Mouse (Mus musculus) T-cell, adult 66 days (primary cell): ENCODE measurements around the gene Mypop. TPM values are rescaled to one million over a fixed set of nuclear protein-coding genes. Genes with fewer than 3 reads are reported as not detected.

Experiments used
- total RNA-seq, 2 experiments: library from RNA; stranded (reverse); gene quantifications; 3 replicates in 1 of 2; 4 replicates in 1 of 2; pipeline ENCODE4 v1.2.4; 2023

The Mypop gene
- total RNA-seq = 1 to 10 TPM; 1.0 to 1.6 TPM

DNA sequence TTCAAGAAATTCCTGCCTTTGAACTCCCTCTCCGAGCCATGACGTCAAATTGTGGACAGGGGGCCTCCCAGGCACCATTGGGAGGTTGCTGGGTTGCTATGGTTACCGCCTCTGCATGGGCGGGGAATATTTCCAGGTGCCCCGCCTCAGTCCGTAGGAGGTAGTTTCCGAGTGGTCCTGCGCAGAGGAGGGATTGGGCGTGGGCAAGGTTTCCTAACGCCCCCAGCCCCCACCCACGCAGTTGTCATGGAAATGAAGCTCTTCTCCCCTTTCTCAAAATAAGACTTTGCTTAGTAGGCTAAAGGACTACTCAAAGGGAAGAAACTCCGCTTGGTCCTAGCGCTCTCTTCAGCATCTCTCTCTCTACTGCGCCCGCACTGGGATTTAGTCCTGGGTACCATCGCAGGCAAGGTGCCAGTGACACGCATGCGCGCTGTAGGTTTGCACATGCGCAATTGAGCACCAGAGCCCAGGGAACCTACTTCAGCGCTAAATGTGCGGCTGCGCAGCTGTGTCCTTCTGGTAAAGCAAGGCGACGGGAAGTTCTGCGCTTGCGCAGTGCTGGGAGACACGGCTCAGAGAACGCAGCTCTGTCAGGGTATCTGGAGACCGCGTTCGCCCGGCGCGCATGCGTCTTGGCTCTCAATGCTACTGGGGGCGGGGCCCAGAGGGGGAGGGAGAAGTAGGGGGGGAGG is at the start of gene Mypop:
TSS of gene Mypop (plus strand) at position 645 of the 695 bp plus-strand sequence.

DNA sequence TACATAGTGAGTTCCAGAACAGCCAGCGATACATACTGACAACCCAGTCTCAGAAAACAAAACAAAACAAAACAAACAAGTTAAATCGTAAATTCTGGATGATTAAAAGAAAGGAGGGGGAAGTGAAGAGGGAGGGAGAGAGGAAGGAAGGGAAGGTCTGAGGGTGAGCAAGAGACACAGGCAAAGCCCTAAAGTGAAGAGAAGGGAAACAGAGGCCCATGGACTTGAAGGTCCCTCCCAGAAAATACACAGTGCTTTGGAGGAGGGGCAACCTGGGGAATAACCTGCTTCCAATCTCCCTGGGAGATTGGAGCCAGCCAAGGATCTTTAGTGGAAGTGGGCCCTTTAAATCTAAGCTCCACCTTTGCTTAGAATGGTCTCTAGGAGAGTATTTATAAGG is 3.9 kb upstream of the Mypop start, which contains the start of gene Nanos2:
TSS of gene Nanos2 (plus strand) at position 301 of the 400 bp plus-strand sequence.

DNA sequence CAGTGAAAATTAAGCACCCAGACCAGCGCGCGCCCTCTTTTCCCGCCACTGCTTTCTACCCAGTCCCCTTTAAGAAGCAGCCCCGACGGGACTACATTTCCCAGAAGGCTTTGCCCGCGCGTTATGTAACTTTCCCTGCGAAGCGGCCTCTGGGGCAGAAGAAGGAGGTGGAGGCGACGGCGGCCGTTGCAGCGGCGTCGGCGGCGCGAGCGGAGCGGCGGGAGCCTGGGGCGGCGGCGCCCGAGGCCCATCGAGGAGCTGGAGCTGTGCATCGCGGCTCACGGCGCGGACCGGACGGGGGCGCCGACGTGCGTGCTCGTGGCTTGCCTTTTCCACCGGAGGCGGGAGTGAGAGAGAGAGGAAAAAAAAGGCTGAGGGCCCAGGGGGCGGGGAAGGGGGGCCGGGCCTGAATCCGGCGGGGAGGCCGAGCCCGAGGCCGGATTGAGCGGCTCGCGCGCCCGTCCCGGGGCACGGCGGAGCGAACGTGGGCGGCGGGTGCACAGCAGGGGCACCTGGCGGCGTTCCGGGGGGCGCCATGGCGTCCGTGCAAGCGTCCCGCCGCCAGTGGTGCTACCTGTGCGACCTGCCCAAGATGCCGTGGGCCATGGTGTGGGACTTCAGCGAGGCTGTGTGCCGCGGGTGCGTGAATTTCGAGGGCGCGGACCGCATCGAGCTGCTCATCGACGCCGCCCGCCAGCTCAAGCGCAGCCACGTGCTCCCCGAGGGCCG is 13.0 kb downstream of the Mypop start, which contains the start of gene Irf2bp1:
TSS of gene Irf2bp1 (plus strand) at position 143 of the 729 bp plus-strand sequence.

DNA sequence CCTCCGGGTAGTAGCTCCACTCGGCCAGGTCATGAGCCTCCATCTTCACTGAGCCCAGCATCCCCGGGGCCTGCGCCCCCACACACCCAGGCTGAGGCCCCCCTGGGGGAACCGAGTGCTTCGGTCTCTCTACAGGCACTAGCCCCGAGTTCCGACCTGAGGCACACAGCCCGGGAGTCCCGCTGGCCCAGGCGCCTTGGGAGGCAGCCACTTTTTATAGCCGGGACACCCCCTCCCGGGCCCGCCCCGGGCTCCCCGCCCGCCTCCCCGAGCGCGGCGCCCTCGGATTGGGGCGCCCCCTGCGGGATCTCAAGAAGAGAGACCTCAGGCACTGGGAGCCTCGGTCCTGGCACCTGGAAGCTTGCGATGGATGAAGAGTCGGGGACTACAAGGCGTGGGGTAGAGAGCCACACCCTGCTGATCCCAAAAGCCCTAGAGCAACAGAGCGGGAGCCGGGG is 32.3 kb downstream of the Mypop start, which contains the start of gene Foxa3:
TSS of gene Foxa3 (minus strand) at position 182 of the 458 bp plus-strand sequence.

DNA sequence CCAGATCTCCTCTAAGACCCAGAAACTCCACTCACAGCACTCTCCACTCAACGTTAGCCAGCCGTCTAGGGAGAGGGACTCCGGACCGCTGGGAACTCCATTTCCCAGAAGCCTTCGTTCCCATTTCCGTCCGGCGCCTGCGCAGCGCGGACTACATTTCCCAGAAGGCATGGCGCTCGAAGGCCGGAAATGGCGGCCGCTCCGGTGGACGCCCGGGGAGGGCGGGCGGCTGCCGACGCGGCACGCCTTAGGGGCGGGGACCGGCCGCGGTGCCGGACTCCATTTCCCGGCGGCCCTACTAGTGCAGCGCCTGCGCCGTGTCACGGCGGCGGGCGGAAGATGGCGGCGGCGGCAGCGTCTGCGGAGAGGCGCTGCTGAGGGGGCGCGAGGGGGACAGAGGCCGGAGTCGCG is 33.1 kb downstream of the Mypop start, which contains the start of gene Sympk:
TSS of gene Sympk (plus strand) at position 282 of the 411 bp plus-strand sequence.

Other genes with a start within 250 kb of the Mypop start
- not detected for gene Psg19, start 192.7 kb upstream of the Mypop start, total RNA-seq
- gene Psg17, start 169.6 kb upstream of the Mypop start, total RNA-seq = not detected
- under 1 TPM in 1 of 2 experiments, not detected in 1; 0.17 TPM for gene Mill2, start 151.3 kb upstream of the Mypop start, total RNA-seq
- 10 to 100 TPM in 1 of 2 experiments, 1 to 10 TPM in 1; 6.0 to 11.4 TPM for gene Pglyrp1, start 119.9 kb upstream of the Mypop start, total RNA-seq
- gene Ccdc61, start 80.8 kb upstream of the Mypop start, total RNA-seq = 10 to 100 TPM; 19.0 to 30.0 TPM
- gene Nova2, start 65.4 kb upstream of the Mypop start, total RNA-seq = not detected
- gene Nanos2, start 3.8 kb upstream of the Mypop start, total RNA-seq = not detected
- gene Irf2bp1, start 12.8 kb downstream of the Mypop start, total RNA-seq = 10 to 100 TPM; 33.2 to 36.6 TPM
- not detected for gene Foxa3, start 32.3 kb downstream of the Mypop start, total RNA-seq
- gene Sympk, start 33.1 kb downstream of the Mypop start, total RNA-seq = 100 to 1,000 TPM; 112 to 115 TPM
- gene Rsph6a, start 63.4 kb downstream of the Mypop start, total RNA-seq = under 1 TPM; 0.47 to 0.70 TPM
- 1 to 10 TPM; 1.2 TPM for gene Dmwd, start 85.0 kb downstream of the Mypop start, total RNA-seq
- gene Dmpk, start 92.6 kb downstream of the Mypop start, total RNA-seq = 1 to 10 TPM in 1 of 2 experiments, under 1 TPM in 1; 0.83 to 2.7 TPM
- under 1 TPM; 0.58 to 0.74 TPM for gene Six5, start 103.3 kb downstream of the Mypop start, total RNA-seq
- not detected for gene Gm4969, start 127.1 kb downstream of the Mypop start, total RNA-seq
- gene Fbxo46, start 128.6 kb downstream of the Mypop start, total RNA-seq = 10 to 100 TPM; 25.7 to 28.5 TPM
- 10 to 100 TPM; 11.9 to 14.8 TPM for gene Qpctl, start 158.0 kb downstream of the Mypop start, total RNA-seq
- gene Snrpd2, start 158.5 kb downstream of the Mypop start, total RNA-seq = 10 to 100 TPM; 91.4 to 93.7 TPM
- gene Gipr, start 174.9 kb downstream of the Mypop start, total RNA-seq = not detected
- gene Eml2, start 185.2 kb downstream of the Mypop start, total RNA-seq = 10 to 100 TPM; 15.3 to 17.8 TPM
- not detected for gene Gpr4, start 221.3 kb downstream of the Mypop start, total RNA-seq
- gene Opa3, start 237.1 kb downstream of the Mypop start, total RNA-seq = 10 to 100 TPM; 45.0 to 46.4 TPM